Mouse (Mus musculus) spleen, adult 2 months (tissue): Measurements from ENCODE around the gene Slit3.

Experiments
- CTCF ChIP-seq: fragments of 200-500 bp; IDR thresholded peaks from 2 replicates; pipeline ENCODE4 v1.5.1; 2011; ENCODE audit warnings: mild to moderate bottlenecking, inconsistent platforms; ENCODE audit not compliant: insufficient read depth, insufficient read length, insufficient replicate concordance; ENCODE audit errors: extremely low read depth
- POLR2A ChIP-seq: fragments of 200-500 bp; IDR thresholded peaks from 2 replicates; pipeline ENCODE4 v1.6.1; 2011; ENCODE audit warnings: low read depth, low read length, inconsistent platforms

GRCm38 (mm10) chr11:35326346-35326745 lies 205.3 kb downstream of the Slit3 start:
- TF ChIP-seq CTCF (no peak), POLR2A (no peak)
